Mouse (Mus musculus) heart, postnatal 0 days (tissue): ENCODE measurements around the gene Eif2b2.

Experiments used
- CTCF ChIP-seq: IDR thresholded peaks from 2 replicates; pipeline ENCODE4 v1.5.1; 2016; ENCODE audit warnings: antibody characterized with exemption, control low read depth, low read depth
- EP300 ChIP-seq: IDR thresholded peaks from 2 replicates; pipeline ENCODE4 v1.6.1; 2016; ENCODE audit warnings: antibody characterized with exemption, low read depth

DNA sequence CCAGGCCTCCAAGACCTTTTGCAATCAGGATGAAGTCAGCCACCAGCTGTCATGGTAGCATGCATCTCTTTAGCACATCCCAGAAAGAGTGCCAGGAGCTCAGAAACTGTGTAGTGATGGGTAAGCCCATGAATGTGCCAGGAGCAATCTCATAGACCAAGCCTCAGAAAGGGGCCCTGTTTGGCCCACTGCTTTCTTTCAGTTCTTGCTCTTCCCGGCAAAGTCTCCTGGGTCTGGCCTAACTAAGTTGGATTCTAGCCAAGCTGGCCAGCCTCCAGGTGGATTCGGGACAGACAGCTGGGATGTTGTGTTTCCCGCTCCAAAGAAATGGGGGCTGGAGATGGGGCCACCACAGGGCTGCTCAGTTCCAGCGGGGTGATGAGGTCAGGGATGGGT is 24.7 kb upstream of the Eif2b2 start:
- TF ChIP-seq EP300 (no peak), CTCF (no peak)
